Mouse (Mus musculus) T-cell, adult 2 months (primary cell): ENCODE data around the gene Gucy2e.
A peak's percentile ranks its signal among the peaks of the same experiment; 100 is the strongest.

ENCODE experiments used
- DNase-seq: peaks from one replicate; pipeline ENCODE4 v3.0.0; 2022; ENCODE audit warnings: low spot score

The Gucy2e gene

GRCm38 (mm10) chr11:69236926-69237260, at the start of gene Gucy2e:
TSS of gene Gucy2e (minus strand) at chr11:69237036.
- no peak for DNase-seq

- no peak for DNase-seq
These were observed 40.4 kb upstream of the Gucy2e start for GRCm38 (mm10) chr11:69277267-69277666.

DNA sequence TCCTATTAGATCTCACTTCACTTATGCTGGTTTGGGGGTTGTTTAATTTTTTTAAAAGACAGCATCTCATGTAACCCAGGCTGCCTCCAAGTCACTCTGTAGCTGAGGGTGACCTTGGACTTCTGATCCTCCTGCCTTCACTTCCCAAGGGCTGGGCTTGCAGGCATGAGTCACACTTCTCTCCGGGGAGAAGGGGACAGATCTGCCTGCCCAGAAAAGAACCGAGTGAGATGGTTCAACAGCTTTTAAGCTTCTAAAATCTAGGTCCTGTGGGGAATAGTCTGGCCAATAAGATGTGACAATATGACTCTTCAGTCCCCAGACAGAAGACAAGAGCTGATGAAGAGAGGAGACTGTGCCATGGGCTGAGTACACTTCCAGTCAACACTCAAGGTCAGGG, 39.2 kb upstream of the Gucy2e start:
- DNase-seq = no peak

- peak; percentile 38 for DNase-seq
These were observed 38.8 kb upstream of the Gucy2e start for GRCm38 (mm10) chr11:69275650-69276049.

- DNase-seq = peak; percentile 77
These were observed 35.4 kb upstream of the Gucy2e start for GRCm38 (mm10) chr11:69272122-69272740.

GRCm38 (mm10) chr11:69269575-69269974, 32.7 kb upstream of the Gucy2e start:
- peak; percentile 60 for DNase-seq

DNA sequence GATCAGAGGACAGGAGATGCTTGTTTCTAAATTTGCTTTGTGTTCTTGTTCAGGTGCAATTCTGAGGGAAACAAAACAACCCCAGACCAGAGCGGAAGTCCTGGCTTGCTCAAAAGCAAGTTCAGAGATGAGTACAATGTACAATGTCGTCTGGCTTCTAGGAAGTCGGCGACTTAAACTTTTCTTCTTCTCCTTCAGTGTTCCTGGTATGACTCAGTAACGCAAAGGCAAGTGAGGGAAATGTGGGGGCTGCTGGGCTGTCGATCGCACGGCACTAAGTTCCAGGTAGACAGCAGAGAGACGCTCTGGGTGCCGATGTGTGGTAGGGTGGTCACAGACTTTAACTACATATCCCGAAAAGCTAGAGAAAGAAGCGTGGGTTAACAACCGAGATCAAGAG, 31.3 kb upstream of the Gucy2e start:
- no peak for DNase-seq

DNA sequence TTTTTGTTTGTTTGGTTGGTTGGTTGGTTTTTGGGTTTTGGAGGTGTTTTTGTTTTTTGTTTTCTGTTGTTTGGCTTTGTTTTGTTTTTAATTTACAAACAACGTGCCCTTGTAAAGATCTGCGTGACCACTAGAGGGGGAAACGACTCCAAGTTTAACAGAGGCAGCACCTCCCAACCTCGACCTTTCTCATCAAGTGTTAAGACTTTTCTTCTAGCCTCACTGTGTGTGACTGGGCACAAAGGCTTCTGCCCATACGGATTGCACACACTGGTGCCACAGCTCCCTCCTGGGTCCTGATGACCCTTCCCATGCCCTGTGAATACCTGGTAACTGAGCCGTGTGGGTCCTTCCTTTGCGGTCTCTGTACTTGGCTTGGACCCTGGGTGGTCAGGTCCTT, 30.5 kb upstream of the Gucy2e start:
- no peak for DNase-seq

- peak; percentile 74 for DNase-seq
These were observed 29.4 kb upstream of the Gucy2e start for GRCm38 (mm10) chr11:69266253-69266652.

DNA sequence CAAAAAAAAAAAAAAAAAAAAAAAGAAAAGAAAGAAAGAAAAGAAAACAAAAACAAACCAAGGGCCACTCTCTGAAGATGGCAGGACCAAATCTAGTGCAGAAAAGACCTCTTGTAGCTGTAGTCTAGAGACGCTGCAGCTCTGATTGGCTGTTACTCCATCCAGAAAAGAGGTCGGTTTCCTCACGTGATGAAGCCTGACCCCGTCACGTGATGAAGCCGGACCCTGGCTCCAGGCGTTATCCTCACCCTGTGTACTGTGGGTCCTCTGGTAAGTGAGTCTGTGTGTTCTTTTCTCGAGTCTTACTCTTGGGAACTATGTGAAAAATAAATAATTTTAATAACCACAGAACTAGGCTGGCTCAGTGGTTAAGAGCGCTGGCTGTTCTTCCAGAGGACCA, 28.6 kb upstream of the Gucy2e start:
- DNase-seq = no peak

DNA sequence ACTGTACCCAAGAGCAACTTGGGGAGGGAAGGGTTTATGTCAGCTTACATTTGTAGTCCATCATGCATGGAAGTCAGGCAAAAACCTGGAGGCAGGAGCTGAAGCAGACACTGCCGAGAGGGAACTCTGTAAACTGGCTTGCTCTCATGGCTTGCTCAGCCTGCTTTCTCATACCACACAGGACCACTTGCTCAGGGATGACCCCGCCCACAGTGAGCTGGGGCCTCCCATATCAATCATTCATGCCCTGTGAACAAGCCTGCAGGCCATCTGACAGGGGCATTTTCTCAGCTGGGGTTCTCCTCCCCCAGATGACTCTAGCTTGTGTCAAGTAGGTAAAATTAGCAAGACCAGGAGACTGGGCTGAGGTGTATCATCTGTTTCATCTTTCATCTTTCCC, 27.4 kb upstream of the Gucy2e start:
- no peak for DNase-seq

- no peak for DNase-seq
These were observed 23.3 kb upstream of the Gucy2e start for GRCm38 (mm10) chr11:69260111-69260510.

- peak; percentile 65 for DNase-seq
These were observed 21.5 kb upstream of the Gucy2e start for GRCm38 (mm10) chr11:69258287-69258686.

- DNase-seq = peak; percentile 34
These were observed 21.0 kb upstream of the Gucy2e start for GRCm38 (mm10) chr11:69257807-69258206.

DNA sequence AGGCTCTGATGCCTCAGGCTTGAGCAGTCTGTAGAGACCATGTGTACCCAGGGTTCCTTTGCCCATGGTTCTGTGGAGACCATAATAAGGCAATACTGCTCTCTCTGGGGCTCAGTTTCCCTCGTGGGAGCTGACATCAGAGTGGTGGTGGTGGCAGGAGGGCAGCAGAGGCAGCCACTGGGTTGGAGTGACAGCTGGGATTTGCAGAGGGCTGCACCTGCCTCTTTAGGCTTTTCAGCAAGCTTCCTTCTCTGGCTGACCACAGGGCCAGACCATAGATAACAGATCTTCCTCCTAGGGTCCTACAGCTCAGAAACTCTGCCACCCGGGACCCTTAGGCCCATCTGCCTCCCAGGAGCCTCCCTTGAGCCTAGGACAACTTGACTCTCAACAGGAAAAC, 20.2 kb upstream of the Gucy2e start:
- no peak for DNase-seq

DNA sequence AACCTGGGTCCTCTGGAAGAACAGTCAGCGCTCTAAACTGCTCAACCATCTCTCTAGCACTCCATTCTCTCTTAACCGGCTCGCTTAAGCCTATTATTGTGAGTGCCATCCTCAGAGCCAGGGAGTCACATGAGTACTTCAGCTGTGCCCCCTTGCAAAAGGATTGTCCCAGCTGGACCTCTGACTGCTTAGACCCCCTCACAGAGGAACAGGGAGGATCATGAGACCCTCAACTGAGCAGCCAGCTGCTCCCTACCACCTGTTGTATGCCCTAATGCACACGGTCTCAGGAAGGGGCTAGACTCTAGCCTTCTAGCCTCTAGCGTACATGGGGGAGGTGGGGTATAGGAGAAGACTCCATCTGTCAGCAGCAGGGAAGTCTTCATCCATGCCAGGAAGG, 18.0 kb upstream of the Gucy2e start:
- DNase-seq = no peak

GRCm38 (mm10) chr11:69253131-69253530, 16.3 kb upstream of the Gucy2e start:
- no peak for DNase-seq

DNA sequence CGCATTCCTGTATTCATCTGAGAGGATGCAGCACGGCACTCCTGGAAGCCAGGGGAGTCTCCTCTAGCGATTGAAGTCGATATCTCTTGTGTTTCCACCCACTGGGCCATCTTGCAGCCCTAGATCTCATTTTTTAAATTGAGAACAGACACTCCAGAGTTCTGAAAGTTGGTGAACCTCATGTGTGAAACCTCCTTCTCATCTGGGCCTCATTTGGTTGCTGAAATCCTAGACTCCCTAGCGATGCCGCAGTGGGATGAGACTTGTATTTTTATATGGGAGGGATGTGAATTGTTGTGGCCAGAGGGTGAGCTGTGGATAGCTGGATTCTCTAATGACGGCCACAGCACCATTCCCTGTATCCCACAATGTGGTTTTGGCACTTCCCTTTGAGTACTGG, 15.1 kb upstream of the Gucy2e start:
- DNase-seq = no peak

GRCm38 (mm10) chr11:69251135-69251842, 14.5 kb upstream of the Gucy2e start:
- DNase-seq = no peak

DNA sequence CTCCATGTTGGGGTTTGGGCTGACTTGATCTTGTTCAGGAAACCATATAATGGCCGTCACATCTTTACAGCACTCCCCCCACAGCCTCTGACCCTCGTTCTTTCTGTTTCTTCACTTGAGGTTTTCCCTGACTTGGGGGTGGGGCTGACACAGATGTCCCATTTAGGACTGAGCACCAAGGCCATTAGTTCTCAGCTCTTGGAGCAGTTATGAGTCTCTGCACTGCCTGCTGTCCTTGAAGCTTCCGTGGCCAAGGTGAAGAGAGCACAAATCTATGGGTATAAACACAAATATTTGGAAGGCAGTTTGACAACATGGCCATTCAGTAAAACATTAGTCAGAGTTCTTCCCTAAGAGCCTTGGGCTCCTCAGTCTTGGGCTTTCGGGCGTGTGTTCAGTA, 13.3 kb upstream of the Gucy2e start:
- DNase-seq = no peak

GRCm38 (mm10) chr11:69249131-69249530, 12.3 kb upstream of the Gucy2e start:
- no peak for DNase-seq

DNA sequence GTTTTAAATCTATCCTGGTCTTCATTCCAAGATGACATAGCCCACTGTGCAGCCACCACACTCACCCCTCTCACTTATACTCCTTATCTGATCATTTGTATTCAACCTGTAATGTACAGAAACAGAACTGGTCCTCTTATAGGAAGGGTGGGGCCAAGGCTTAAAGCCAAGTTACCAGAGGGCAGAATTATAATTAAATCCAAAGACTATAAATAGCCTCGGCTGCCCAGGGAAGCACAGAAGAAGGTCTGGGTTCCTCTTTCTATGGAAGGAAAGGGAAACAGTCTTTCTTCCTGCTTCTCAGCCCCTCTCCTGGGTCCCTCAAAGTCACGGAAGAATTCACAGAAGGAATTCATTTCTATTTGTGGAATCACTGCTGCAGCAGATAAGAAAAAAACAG, 8.8 kb upstream of the Gucy2e start:
- DNase-seq = no peak

- no peak for DNase-seq
These were observed 8.1 kb upstream of the Gucy2e start for GRCm38 (mm10) chr11:69244911-69245310.
